Mouse (Mus musculus) layer of hippocampus, adult 8-10 months (tissue): ENCODE results near the gene Wdr4. TPM values are rescaled to one million over a fixed set of nuclear protein-coding genes. Genes with fewer than 3 reads are reported as not detected.

ENCODE experiments used
- DNase-seq, 2 experiments: peaks; one replicate each; pipeline ENCODE4 v3.0.0; 2022; ENCODE audit warnings: low spot score in 2 of 2
- microRNA-seq, 2 experiments: library from miRNA; unstranded; fragments of <30 nt; microRNA quantifications; one replicate each; pipeline ENCODE4 v1.2.0; 2022
- total RNA-seq, 4 experiments: library from RNA; stranded (reverse); gene quantifications; 2 replicates each; pipeline ENCODE4 v1.2.4; 2022

Gene Wdr4
- total RNA-seq, 4 experiments from 2014 or later, result 20.3 to 32.1 (median 23.7) TPM

GRCm38 (mm10) chr17:31448519-31448918 is 71.3 kb downstream of the Wdr4 start:
- no peak for DNase-seq

GRCm38 (mm10) chr17:31447766-31448165 is 72.0 kb downstream of the Wdr4 start:
- no peak for DNase-seq

- DNase-seq, result no peak
Measured at GRCm38 (mm10) chr17:31445061-31445731, 74.6 kb downstream of the Wdr4 start.

Small RNAs within 50 kb of the gene (microRNA-seq; reads per million reads assigned to microRNA genes)
- gene Gm24970, result 0 to 0.64 reads per million in 2 experiments

Other genes starting within 250 kb of the Wdr4 start
- 10 to 100 TPM; 12.3 to 18.6 (median 15.4) TPM for gene Rsph1, start 242.6 kb downstream of the Wdr4 start, total RNA-seq
- gene Slc37a1, start 233.2 kb downstream of the Wdr4 start, total RNA-seq, result 1 to 10 TPM; 7.3 to 9.3 (median 8.5) TPM
- gene Pde9a, start 133.8 kb downstream of the Wdr4 start, total RNA-seq, result 10 to 100 TPM; 22.5 to 35.1 (median 28.4) TPM
- gene Ndufv3, start 135 bp upstream of the Wdr4 start, total RNA-seq, result 100 to 1,000 TPM; 239 to 270 (median 244) TPM
- 10 to 100 TPM; 12.9 to 17.5 (median 15.9) TPM for gene Pknox1, start 44.8 kb upstream of the Wdr4 start, total RNA-seq
- gene Cbs, start 117.3 kb upstream of the Wdr4 start, total RNA-seq, result 10 to 100 TPM; 39.6 to 74.8 (median 49.2) TPM
- gene U2af1, start 138.9 kb upstream of the Wdr4 start, total RNA-seq, result 100 to 1,000 TPM; 115 to 134 (median 125) TPM
- under 1 TPM in 1 of 4 experiments, not detected in 3; 0.52 TPM for gene Cryaa, start 157.8 kb upstream of the Wdr4 start, total RNA-seq